Mouse (Mus musculus): Measurements from ENCODE around the gene Tmem117.

Tmem117 gene

GRCm38 (mm10) chr15:94770832-94771578, 142.0 kb downstream of the Tmem117 start:
- DNase-seq (ENCODE audit: low spot score): no peak

- no peak for DNase-seq (ENCODE audit: low spot score)
These were observed 142.7 kb downstream of the Tmem117 start for GRCm38 (mm10) chr15:94771691-94772090.

- DNase-seq (ENCODE audit: low spot score): peak; percentile 72
These were observed 147.4 kb downstream of the Tmem117 start for GRCm38 (mm10) chr15:94776119-94777069.

GRCm38 (mm10) chr15:94781556-94781955, 152.5 kb downstream of the Tmem117 start:
- DNase-seq (ENCODE audit: low spot score): no peak

GRCm38 (mm10) chr15:94793455-94793854, 164.4 kb downstream of the Tmem117 start:
- DNase-seq (ENCODE audit: low spot score): no peak

- DNase-seq (ENCODE audit: low spot score): peak; percentile 29
These were observed 166.5 kb downstream of the Tmem117 start for GRCm38 (mm10) chr15:94795484-94795883.

GRCm38 (mm10) chr15:94798236-94798635, 169.2 kb downstream of the Tmem117 start:
- peak; percentile 32 for DNase-seq (ENCODE audit: low spot score)

- DNase-seq (ENCODE audit: low spot score): no peak
These were observed 172.4 kb downstream of the Tmem117 start for GRCm38 (mm10) chr15:94801462-94801861.

- DNase-seq (ENCODE audit: low spot score): no peak
These were observed 173.8 kb downstream of the Tmem117 start for GRCm38 (mm10) chr15:94802820-94803219.

GRCm38 (mm10) chr15:94803624-94804342, 174.8 kb downstream of the Tmem117 start:
- peak; percentile 42 for DNase-seq (ENCODE audit: low spot score)

GRCm38 (mm10) chr15:94806005-94806404, 177.0 kb downstream of the Tmem117 start:
- no peak for DNase-seq (ENCODE audit: low spot score)

- peak; percentile 26 for DNase-seq (ENCODE audit: low spot score)
These were observed 182.5 kb downstream of the Tmem117 start for GRCm38 (mm10) chr15:94811550-94811949.

GRCm38 (mm10) chr15:94814213-94815100, 185.4 kb downstream of the Tmem117 start:
- DNase-seq (ENCODE audit: low spot score): no peak

- no peak for DNase-seq (ENCODE audit: low spot score)
These were observed 206.6 kb downstream of the Tmem117 start for GRCm38 (mm10) chr15:94835634-94836033.

GRCm38 (mm10) chr15:94838646-94839045, 209.6 kb downstream of the Tmem117 start:
- DNase-seq (ENCODE audit: low spot score): no peak

GRCm38 (mm10) chr15:94847501-94847900, 218.5 kb downstream of the Tmem117 start:
- DNase-seq (ENCODE audit: low spot score): no peak

- no peak for DNase-seq (ENCODE audit: low spot score)
These were observed 230.6 kb downstream of the Tmem117 start for GRCm38 (mm10) chr15:94859641-94860040.

GRCm38 (mm10) chr15:94861173-94861572, 232.1 kb downstream of the Tmem117 start:
- no peak for DNase-seq (ENCODE audit: low spot score)

GRCm38 (mm10) chr15:94864134-94864533, 235.1 kb downstream of the Tmem117 start:
- DNase-seq (ENCODE audit: low spot score): no peak

- DNase-seq (ENCODE audit: low spot score): no peak
These were observed 239.3 kb downstream of the Tmem117 start for GRCm38 (mm10) chr15:94868372-94868771.

GRCm38 (mm10) chr15:94885026-94885425, 256.0 kb downstream of the Tmem117 start:
- DNase-seq (ENCODE audit: low spot score): no peak

All from embryo, embryonic 10.5 days (tissue).